Mouse (Mus musculus) cerebellum, adult (tissue): ENCODE results near the gene D230025D16Rik.
"Not testable (repeated sequence)": the region's sequence is repeated elsewhere in the genome, so short reads cannot be mapped to it uniquely, and the experiment has no call there.

Source experiments
- ATAC-seq: cut with Nextera tagmentation; 2 replicates; pipeline ENCODE4 v1.9.2; 2017; ENCODE audit warnings: mild to moderate bottlenecking, moderate library complexity, mixed read lengths; ENCODE audit not compliant: insufficient number of reproducible peaks, low FRiP score, low TSS enrichment

D230025D16Rik gene

DNA sequence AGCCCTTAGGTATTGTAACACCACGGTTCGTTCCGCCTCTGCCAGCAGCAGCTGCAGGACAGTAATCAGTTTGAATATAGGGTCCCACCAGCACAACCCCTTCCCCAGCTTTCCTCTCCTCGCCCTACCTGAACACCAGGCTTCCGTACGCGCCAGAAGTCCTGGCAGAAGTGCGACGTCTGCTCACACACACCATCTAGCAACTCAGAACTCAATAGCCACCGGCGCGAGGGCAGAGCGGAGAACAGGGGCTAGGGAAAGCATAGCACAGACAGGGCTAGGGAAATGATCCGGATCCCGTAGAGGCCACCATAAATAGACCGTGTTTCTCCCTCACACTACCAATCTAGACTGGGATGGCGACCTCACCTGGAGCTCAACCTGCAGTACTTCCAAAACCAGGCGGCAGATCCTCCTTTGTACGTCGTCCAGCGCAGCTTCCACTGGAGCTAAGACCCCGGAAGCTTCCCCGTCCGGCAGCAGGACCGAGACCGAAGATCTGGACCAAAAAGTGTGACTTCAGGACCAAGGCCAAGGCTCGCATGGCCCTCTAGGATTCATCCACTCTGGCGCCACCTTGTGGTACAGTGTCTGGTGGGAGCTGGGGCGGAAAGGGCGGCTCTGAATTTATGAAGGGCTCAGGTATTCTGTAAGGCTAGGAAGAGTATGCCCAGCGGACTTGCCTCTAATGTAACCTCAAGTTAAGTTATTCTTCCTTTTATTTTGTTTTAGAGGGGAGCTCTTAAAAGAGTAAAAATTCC is 65.8 kb downstream of the D230025D16Rik start:
- ATAC-seq, result no peak

DNA sequence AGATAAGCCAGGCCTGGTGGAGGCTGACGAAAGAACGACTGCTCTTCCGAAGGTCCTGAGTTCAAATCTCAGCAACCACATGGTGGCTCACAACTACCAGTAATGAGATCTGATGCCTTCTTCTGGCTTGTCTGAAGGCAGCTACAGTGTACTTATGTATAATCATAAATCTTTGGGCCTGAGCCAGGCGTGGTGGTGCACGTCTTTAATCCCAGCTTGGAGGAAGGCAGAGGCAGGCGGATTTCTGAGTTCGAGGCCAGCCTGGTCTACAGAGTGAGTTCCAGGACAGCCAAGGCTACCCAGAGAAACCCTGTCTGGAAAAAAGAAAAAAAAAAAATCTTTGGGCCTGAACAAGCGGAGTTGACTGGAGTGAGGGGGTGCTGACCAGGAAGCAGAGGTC is 66.4 kb downstream of the D230025D16Rik start:
- ATAC-seq, result not testable (repeated sequence)

DNA sequence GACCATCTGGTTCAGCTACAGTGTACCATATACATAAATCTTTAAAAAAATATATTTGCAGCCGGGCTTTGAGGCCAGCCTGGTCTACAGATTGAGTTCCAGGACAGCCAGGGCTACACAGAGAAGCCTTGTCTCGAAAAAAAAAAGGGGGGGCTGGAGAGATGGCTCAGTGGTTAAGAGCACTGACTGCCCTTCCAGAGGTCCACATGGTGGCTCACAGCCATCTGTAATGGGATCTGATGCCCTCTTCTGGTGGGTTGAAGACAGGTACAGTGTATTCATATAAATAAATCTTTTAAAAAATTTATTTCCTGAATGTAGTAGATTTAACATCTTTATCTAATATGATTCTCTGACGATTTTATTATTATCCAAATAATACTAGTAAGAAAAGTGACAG is 66.9 kb downstream of the D230025D16Rik start:
- ATAC-seq, result not testable (repeated sequence)

DNA sequence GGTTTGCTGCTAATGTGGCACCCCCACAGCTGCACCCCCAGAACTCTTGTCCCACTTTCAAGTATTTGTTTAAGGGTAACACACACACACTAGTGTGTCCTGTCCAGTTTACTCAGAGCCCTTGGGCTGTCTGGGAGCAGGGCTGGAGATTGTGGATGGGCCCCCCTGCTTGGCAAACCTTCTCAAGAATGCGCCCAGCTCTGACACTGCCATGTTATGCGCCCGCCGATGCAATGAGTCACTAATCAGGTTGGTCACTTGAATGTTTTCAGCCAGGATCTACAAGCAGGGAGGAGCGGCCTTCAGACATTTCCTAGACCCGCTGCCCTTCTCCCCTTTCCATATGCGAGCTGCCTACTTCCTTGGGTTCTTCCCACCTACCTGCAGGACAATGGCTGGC is 67.5 kb downstream of the D230025D16Rik start:
- no peak for ATAC-seq

DNA sequence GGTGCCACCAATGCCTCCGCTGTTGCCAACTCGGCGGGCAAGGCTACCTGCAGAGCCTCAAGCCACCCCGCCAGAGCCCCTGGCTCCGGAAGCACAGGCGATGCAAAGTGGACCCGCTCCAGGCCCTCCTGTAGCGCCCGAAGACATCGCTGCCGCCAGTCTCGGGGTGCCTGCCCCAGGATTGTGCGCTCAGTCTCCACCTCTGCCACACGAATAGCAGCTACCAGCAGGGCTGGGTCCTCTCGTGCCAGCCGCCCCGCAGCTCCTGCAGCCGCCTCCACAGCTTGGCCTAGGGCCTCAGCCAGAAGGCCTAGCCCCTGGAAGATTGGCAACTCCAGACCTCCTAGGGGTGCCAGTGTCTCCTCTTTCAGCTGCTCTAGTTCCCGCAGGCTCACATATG is 68.5 kb downstream of the D230025D16Rik start:
- peak; percentile 4; the same call in 1 of the 2 replicates for ATAC-seq

DNA sequence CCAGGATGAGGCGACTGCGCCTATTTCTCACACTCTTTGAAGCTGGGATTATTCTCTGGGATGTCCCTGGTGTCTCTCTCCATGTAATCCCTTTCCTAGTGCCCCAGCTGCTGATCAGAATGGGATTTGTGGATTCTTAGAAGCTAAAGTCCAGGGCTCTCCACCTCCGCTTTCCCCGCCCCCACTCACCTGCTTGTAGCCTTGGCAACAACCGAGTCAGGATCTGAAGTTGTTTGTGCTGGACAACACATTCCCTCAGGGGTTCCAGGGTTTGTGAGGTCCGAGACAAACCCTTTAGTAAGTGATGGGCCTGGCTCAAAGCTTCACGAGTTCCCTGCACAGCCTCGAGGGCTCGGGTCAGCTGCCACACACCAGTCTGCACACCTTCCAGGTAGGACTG is 69.8 kb downstream of the D230025D16Rik start:
- no peak for ATAC-seq

DNA sequence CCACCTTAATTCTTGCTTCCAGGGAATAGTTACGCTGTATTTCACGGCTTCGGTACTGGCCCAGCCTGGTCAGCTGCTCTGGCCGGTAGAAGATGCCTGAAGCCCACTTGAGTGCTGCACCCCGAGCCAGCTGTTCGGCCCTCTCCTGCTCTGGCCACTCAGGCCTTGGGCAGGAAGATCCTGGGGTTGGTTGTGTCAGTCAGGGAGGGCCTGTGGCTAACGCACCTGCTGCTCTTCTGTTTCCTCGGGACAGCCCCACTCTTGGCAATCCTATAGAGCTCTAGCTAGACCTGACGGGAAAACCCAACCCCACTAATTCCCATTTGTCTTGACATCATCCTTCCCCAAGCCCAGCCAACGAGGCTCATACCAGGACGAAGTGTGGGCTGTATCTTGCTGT is 70.3 kb downstream of the D230025D16Rik start:
- ATAC-seq, result no peak

DNA sequence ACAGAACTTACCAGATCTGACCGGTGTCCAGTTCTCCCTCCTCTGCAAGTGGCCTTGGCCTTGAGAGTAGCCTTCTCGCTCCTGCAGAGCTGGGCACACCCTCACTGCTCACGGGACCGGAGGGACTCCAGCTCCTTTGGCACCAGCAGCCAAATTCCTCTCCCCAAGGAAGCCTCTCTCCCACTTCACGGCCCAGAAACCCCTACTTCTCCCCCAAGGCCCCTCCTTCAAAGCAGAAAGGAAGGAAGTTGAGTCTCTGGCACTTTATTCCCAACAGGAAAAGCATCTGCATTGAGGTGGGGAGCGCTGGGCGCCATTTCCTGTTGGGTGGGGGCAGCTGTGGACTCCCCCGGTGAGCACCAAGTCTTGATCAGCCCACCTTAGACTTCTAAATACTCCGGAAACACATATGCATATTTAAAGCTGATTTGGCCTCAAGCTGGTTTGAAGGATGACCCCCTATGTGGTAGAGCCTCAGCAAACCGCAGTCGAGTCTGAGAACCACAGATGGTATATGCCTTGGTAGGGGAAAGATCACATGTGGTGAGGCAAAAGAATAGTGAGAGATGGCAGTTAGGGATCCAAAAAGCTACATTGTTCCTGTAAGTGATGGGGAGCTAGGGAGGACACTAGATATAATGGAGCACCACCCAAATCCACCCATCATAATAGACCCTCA is 71.1 kb downstream of the D230025D16Rik start, which contains the start of gene Exoc3l:
TSS of gene Exoc3l (minus strand) at position 207 of the 679 bp plus-strand sequence.
- no peak for ATAC-seq

DNA sequence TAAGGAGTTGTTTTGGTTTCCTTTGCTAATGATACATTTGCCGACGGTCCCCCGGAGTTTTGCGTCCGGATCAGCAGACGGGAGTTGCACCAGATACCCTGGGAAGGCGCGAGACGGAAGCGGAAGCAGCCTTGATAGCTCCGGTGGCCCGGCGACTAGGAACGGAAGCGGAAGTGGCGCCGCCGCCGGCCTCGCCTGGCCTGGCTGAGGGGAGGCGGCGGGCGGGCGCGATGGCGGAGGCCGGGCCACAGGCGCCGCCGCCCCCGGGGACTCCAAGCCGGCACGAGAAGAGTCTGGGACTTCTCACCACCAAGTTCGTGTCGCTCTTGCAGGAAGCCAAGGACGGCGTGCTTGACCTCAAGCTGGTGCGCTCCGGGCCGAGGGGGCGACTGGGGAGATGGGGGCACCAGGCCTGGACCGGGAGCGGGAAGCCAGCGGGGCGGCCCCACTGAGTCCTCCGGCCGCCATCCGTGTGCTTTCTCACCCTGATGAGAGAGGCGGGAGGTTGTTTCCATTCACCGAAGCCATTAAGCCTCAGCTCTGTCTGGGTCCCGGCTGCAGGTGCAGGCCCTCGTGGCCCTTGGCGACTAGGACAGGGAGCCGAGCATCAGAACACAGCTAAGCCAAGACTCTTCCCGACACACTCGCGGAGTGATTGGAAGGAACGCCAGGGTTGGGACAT is 72.7 kb downstream of the D230025D16Rik start, which contains the start of gene E2f4:
TSS of gene E2f4 (plus strand) at position 153 of the 682 bp plus-strand sequence.
- ATAC-seq, result peak; percentile 74

DNA sequence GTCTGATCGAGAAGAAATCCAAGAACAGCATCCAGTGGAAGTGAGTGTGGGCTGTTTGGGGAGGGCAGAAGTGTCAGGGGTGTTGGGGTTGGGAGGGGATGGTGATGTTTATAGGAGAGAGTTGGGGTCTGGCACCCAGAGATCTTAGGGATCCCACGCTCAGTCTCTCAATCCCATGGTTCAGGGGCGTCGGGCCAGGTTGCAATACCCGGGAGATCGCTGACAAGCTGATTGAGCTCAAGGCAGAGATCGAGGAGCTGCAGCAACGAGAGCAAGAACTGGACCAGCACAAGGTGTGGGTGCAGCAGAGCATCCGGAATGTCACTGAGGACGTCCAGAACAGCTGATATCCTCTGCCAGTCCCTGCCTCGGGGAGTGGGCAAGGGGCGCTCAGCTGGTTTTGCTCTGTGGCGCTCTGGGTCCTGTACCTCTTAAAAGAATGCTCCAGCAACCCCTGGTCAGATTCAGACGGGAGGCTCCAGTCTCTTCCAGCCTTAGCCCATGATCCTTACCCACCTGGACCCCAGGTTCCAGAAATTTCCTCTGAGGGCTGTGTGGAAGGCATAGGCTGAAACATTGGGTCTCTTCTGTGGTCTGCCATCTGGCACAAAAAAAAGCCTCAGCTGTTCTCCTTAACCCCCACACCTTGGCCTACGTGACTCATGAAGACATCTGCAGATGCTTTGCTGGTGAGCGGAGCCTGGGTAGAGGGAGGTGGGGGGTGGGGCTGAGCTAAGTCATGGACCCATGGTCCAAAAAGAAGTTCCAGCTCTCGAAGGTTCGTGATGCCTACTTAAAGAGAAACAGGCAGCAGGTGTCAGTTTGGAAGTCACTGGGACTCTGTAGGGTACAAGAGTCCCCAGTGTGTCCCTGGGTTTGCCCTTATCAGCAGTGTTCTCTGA is 73.7 kb downstream of the D230025D16Rik start:
- ATAC-seq, result no peak

DNA sequence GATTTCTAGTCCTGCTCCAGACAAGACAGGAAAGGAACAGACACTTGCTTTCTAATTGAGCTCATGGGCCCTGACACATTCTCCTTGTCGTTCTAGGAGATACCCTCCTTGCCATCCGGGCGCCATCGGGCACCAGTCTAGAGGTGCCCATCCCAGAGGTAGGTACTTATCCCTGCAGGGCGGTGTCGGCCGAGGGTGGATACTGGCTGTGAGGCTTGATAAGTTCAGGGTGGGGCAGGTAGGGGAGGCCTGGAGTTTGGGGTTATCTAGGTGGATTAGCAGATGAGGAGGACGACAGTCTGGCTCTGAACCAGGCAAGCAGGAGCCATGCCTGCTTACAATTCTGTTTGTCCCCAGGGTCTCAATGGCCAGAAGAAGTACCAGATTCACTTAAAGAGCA is 75.0 kb downstream of the D230025D16Rik start:
- ATAC-seq, result no peak
